Mouse (Mus musculus) limb, embryonic 13.5 days (tissue): Measurements from ENCODE around the gene Cd72. TPM values are rescaled to one million over a fixed set of nuclear protein-coding genes. Genes with fewer than 3 reads are reported as not detected.

Experiments used
- ATAC-seq: fragments of 200-750 bp; cut with Nextera tagmentation; 2 replicates; pipeline ENCODE4 v1.8.0; 2017; ENCODE audit warnings: low read depth, moderate number of reproducible peaks, moderate TSS enrichment; ENCODE audit not compliant: low FRiP score
- H3K27ac ChIP-seq: fragments of 300-500 bp; sonication (generic); 2 replicates; pipeline ENCODE4 v1.5.1; 2015; ENCODE audit warnings: inconsistent platforms, mild to moderate bottlenecking, moderate library complexity
- H3K27me3 ChIP-seq: fragments of 300-500 bp; sonication (generic); 2 replicates; pipeline ENCODE4 v1.6.1; 2015; ENCODE audit warnings: mild to moderate bottlenecking, inconsistent platforms
- H3K36me3 ChIP-seq: fragments of 300-500 bp; sonication (generic); 2 replicates; pipeline ENCODE4 v1.6.1; 2015; ENCODE audit warnings: inconsistent platforms, mild to moderate bottlenecking, moderate library complexity
- H3K4me1 ChIP-seq: fragments of 300-500 bp; sonication (generic); 2 replicates; pipeline ENCODE4 v1.6.1; 2015; ENCODE audit warnings: inconsistent platforms
- H3K4me2 ChIP-seq: fragments of 300-500 bp; sonication (generic); replicated peaks from 2 replicates; pipeline ENCODE4 v1.6.1; 2015; ENCODE audit warnings: inconsistent platforms, mild to moderate bottlenecking, moderate library complexity
- H3K4me3 ChIP-seq: fragments of 300-500 bp; sonication (generic); 2 replicates; pipeline ENCODE4 v1.5.1; 2015; ENCODE audit warnings: moderate library complexity, mild to moderate bottlenecking, inconsistent platforms
- H3K9ac ChIP-seq: fragments of 300-500 bp; sonication (generic); 2 replicates; pipeline ENCODE4 v1.6.1; 2015; ENCODE audit warnings: mild to moderate bottlenecking, inconsistent platforms
- H3K9me3 ChIP-seq: fragments of 300-500 bp; sonication (generic); 2 replicates; pipeline ENCODE4 v1.6.1; 2016; ENCODE audit warnings: inconsistent platforms
- WGBS: fragments of 180-500 bp; shearing (Covaris S2); methylation state at CpG from one replicate; pipeline ENCODE4 v1.1.7; 2015; 5-methylcytosine and 5-hydroxymethylcytosine counted together
- polyA plus RNA-seq: library from polyadenylated mRNA; unstranded; fragments of >200 nt; fragmentation: Nextera tagmentation; extraction: Ambion mirVana; gene quantifications from 2 replicates; pipeline ENCODE4 v1.2.1, GENCODE M21; 2015

Cd72 gene
- polyA plus RNA-seq, 1 experiment from 2014 or later = 3.0 TPM

- H3K27me3 ChIP-seq = no peaks in the 10 kb centered on the region
- no peak for ATAC-seq
- H3K36me3 ChIP-seq = no peaks in the 10 kb centered on the region
- H3K4me2 ChIP-seq = no peak overlapping the region
- no peak overlapping the region for H3K4me3 ChIP-seq
- 0 out of 2 replicates have a peak, but pooled peaks cover 4% of the 10 kb centered on the region for H3K4me1 ChIP-seq
- no peaks in the 10 kb centered on the region for H3K9me3 ChIP-seq
- no peak overlapping the region for H3K9ac ChIP-seq
- no peak overlapping the region for H3K27ac ChIP-seq
- WGBS = 90% methylated on average over 6 of the region's 6 CpGs
Observed at GRCm38 (mm10) chr4:43476604-43477003, 22.2 kb upstream of the Cd72 start.

DNA sequence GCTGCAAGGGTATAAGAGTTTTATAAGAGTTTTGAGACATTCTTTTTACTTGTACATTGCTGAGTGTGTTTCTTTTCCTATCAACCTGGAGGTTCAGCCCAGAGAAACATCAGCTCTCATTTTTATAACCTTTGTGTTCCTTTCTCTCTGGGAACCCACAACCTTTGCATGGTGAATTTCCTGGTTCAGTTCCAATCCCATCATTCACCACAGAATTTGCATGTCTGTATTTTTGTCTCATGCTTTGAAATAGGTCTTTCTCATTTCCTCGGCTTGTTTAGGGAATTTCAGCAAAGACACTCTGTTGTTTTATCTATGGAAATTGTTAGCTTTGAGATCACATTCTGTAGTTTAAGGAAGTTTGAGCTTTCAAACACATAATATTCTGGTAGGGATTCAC lies 19.2 kb upstream of the Cd72 start:
- Histone ChIP-seq H3K4me3 (no peak overlapping the region), H3K9ac (no peak overlapping the region), H3K27ac (no peak overlapping the region), H3K4me2 (no peak overlapping the region), H3K27me3 (no peaks in the 10 kb centered on the region), H3K36me3 (no peaks in the 10 kb centered on the region), H3K9me3 (no peaks in the 10 kb centered on the region), H3K4me1 (0 out of 2 replicates have a peak, but pooled peaks cover 4% of the 10 kb centered on the region)
- WGBS = 76% methylated on average over 1 of the region's 1 CpGs
- no peak for ATAC-seq

DNA sequence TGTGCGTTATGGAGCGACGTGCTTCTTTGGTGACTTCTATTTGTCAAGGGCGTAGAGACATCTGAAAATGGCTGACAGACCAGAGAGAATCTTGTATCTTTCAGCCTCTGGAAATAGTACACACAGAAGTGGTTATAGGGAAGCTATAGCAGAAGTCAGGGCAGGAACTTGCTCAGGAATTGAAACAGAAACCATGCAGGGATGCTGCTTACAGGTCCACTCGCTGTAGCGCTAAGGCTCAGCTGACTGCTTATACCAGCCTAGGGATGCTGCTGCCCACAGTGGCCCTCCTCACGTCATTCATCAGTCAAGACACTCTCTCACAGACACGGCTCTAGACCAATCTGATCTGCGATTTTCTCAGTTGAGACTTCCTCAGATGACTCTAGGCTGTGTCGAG lies 15.9 kb upstream of the Cd72 start:
- no peaks in the 10 kb centered on the region for H3K4me1 ChIP-seq
- no peaks in the 10 kb centered on the region for H3K9me3 ChIP-seq
- H3K27ac ChIP-seq = no peak overlapping the region
- ATAC-seq = no peak
- no peaks in the 10 kb centered on the region for H3K27me3 ChIP-seq
- H3K36me3 ChIP-seq = no peaks in the 10 kb centered on the region
- H3K9ac ChIP-seq = no peak overlapping the region
- no peak overlapping the region for H3K4me2 ChIP-seq
- H3K4me3 ChIP-seq = no peak overlapping the region
- WGBS = 91% methylated on average over 10 of the region's 10 CpGs

DNA sequence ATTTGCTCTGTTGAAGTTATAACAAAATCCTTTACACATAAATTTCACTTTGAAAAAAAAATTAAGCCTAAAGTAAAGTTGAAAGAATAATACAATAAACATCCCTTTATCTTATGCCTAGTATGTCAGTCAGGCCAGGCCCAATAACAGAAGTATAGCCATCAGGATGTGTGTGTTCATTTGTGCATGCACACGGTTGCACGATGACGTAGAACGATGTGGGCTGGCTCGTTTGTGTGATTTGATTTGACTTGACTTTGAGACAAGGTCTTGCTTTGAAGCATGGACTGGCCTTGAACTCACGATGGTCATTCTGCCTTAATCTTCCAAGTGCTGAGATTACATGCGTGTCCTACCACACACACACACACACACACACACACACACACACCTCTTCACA lies 12.4 kb upstream of the Cd72 start:
- Histone ChIP-seq H3K36me3 (no peaks in the 10 kb centered on the region), H3K4me1 (no peaks in the 10 kb centered on the region), H3K27me3 (no peaks in the 10 kb centered on the region), H3K4me3 (no peak overlapping the region), H3K4me2 (no peak overlapping the region), H3K9me3 (no peaks in the 10 kb centered on the region), H3K9ac (no peak overlapping the region), H3K27ac (no peak overlapping the region)
- ATAC-seq = no peak
- WGBS = 83% methylated on average over 7 of the region's 7 CpGs

GRCm38 (mm10) chr4:43465935-43466334 lies 11.5 kb upstream of the Cd72 start:
- Histone ChIP-seq H3K27me3 (no peaks in the 10 kb centered on the region), H3K27ac (no peak overlapping the region), H3K4me3 (no peak overlapping the region), H3K36me3 (no peaks in the 10 kb centered on the region), H3K4me1 (no peaks in the 10 kb centered on the region), H3K9me3 (no peaks in the 10 kb centered on the region), H3K9ac (0 out of 2 replicates have a peak overlapping the region, but pooled peaks have one; percentile 8), H3K4me2 (no peak overlapping the region)
- no peak for ATAC-seq
- WGBS = 87% methylated on average over 6 of the region's 6 CpGs

DNA sequence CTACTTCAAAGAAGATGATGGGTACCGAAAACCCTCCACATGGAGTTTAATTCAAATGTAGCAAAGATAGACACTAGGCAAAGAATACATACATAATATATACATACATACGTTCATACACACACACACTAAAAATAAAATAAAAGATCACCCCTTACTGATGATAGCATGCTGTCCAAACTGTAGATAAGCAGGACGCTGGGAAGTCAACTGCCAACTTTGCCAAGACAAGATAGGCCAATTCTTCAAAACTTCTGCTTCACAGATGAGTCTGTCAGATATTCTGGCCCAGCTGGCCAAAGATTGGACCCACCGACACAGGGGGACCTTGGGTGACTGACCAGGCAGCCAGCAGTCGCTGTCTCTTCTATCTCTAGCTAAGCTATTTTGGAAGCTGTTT lies 8.7 kb upstream of the Cd72 start:
- Histone ChIP-seq H3K4me2 (no peak overlapping the region), H3K4me3 (no peak overlapping the region), H3K36me3 (no peaks in the 10 kb centered on the region), H3K27me3 (no peaks in the 10 kb centered on the region), H3K9ac (no peak overlapping the region), H3K4me1 (no peaks in the 10 kb centered on the region), H3K27ac (no peak overlapping the region), H3K9me3 (no peaks in the 10 kb centered on the region)
- ATAC-seq = no peak
- 90% methylated on average over 5 of the region's 5 CpGs for WGBS

DNA sequence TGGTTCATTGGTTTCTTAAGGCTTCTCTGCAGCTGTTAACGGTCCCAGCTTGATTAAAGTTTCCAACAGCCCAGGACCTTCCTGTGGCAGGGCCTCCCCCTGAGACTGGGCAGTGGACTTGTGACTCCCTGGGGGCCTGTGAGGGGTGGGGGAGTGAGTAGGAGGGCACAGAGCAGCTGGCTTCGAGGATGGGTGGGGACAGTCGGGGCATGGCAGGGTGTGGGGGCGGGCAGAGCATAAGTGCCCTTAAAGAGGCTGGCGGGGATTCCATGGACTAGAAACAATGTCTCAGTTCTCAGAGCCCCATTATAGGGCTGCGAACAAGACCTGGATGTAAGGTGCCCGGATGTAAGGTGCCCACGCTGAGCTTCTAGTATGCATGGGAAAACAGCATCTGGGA lies 2.7 kb upstream of the Cd72 start:
- no peak overlapping the region for H3K4me3 ChIP-seq
- peaks cover 40% of the 10 kb centered on the region for H3K27me3 ChIP-seq
- H3K4me2 ChIP-seq = no peak overlapping the region
- ATAC-seq = no peak
- no peak overlapping the region for H3K9ac ChIP-seq
- H3K4me1 ChIP-seq = peaks cover 24% of the 10 kb centered on the region
- no peak overlapping the region for H3K27ac ChIP-seq
- H3K36me3 ChIP-seq = no peaks in the 10 kb centered on the region
- no peaks in the 10 kb centered on the region for H3K9me3 ChIP-seq
- WGBS = 25% methylated on average over 8 of the region's 8 CpGs

DNA sequence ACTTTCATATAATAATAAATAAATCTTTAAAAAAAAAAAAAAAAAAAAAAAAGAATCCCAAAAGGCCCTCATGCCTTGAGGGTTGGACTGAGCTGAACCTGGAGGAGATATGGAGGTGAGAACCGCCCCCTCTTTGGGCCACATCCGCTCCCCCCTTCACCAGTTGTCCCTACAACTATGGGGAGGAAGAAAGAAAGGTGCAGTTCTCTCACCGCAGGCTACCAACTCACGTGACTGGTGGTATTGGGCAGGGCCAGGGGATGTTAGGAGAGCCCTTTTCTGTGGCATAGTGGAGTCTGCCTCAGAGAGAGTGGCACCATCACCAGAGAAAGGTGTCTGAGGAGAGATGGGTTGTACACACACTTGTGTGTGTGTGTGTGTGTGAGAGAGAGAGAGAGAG lies 2.0 kb upstream of the Cd72 start:
- H3K27ac ChIP-seq = no peak overlapping the region
- H3K9me3 ChIP-seq = no peaks in the 10 kb centered on the region
- H3K27me3 ChIP-seq = peaks cover 46% of the 10 kb centered on the region
- no peak for ATAC-seq
- no peak overlapping the region for H3K4me3 ChIP-seq
- WGBS = 23% methylated on average over 4 of the region's 4 CpGs
- H3K4me1 ChIP-seq = peaks cover 24% of the 10 kb centered on the region
- no peak overlapping the region for H3K4me2 ChIP-seq
- H3K9ac ChIP-seq = no peak overlapping the region
- H3K36me3 ChIP-seq = no peaks in the 10 kb centered on the region

DNA sequence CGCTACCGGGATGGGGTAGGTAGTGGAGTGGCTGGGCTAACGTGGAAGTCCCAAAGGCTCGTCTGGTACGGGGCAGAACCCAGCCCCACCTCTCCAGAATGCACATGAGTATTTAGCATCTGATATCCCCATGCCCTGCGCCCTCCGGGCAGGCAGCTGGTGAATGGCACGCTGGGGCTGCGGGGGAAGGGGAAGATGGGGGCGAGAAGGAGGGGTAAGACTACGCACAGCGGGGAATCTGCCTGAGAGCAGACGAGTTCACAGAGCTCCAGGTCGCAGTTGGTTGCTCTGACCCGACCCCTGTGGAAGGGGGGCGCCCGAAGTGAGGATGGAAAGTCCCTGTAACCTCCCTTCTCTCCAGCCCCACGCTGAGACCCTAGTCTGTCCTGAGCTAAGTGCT lies 1.0 kb downstream of the Cd72 start:
- no peak for ATAC-seq
- no peak overlapping the region for H3K27ac ChIP-seq
- peak overlapping the region; percentile 62 for H3K4me2 ChIP-seq
- peak overlapping the region; percentile 57 for H3K9ac ChIP-seq
- peaks cover 32% of the 10 kb centered on the region for H3K4me1 ChIP-seq
- peak overlapping the region; percentile 29 for H3K4me3 ChIP-seq
- H3K36me3 ChIP-seq = peaks cover 5% of the 10 kb centered on the region
- peaks cover 49% of the 10 kb centered on the region for H3K27me3 ChIP-seq
- WGBS = under 1% methylated on average over 18 of the region's 18 CpGs
- H3K9me3 ChIP-seq = no peaks in the 10 kb centered on the region

- Histone ChIP-seq H3K27me3 (peaks cover 49% of the 10 kb centered on the region), H3K4me2 (no peak overlapping the region), H3K36me3 (peaks cover 16% of the 10 kb centered on the region), H3K9me3 (no peaks in the 10 kb centered on the region), H3K4me3 (no peak overlapping the region), H3K4me1 (peaks cover 32% of the 10 kb centered on the region), H3K9ac (no peak overlapping the region), H3K27ac (no peak overlapping the region)
- ATAC-seq = no peak
- WGBS = 52% methylated on average over 11 of the region's 11 CpGs
Observed at GRCm38 (mm10) chr4:43452315-43452714, 2.1 kb downstream of the Cd72 start.

GRCm38 (mm10) chr4:43448554-43448953 lies 5.9 kb downstream of the Cd72 start:
- H3K9me3 ChIP-seq = no peaks in the 10 kb centered on the region
- H3K27me3 ChIP-seq = peaks cover 23% of the 10 kb centered on the region
- WGBS = 92% methylated on average over 3 of the region's 3 CpGs
- no peak overlapping the region for H3K4me2 ChIP-seq
- no peak for ATAC-seq
- H3K9ac ChIP-seq = no peak overlapping the region
- peaks cover 42% of the 10 kb centered on the region for H3K36me3 ChIP-seq
- H3K4me1 ChIP-seq = peaks cover 31% of the 10 kb centered on the region
- no peak overlapping the region for H3K4me3 ChIP-seq
- H3K27ac ChIP-seq = no peak overlapping the region

DNA sequence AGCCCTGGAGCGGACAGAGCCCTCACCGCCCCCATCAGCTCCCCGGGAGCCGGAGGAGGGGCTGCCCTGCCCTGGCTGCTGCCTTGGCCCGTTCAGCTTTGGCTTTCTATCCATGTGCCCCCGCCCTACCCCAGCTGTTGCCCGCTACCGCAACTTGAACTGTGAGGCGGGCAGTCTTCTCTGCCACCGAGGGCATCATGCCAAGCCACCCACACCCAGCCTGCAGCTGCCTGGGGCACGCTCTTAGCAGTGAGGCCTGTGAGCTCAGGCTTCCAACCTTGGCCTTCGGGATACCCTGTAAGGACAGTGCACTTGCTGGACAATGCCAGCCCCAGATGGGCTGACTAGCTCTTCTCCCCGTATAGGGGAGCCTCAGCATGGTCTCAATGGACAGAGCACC lies 7.2 kb downstream of the Cd72 start:
- peaks cover 10% of the 10 kb centered on the region for H3K27me3 ChIP-seq
- WGBS = 92% methylated on average over 13 of the region's 13 CpGs
- peaks cover 24% of the 10 kb centered on the region for H3K4me1 ChIP-seq
- no peak overlapping the region for H3K4me3 ChIP-seq
- peaks cover 42% of the 10 kb centered on the region for H3K36me3 ChIP-seq
- ATAC-seq = no peak
- H3K9me3 ChIP-seq = no peaks in the 10 kb centered on the region
- no peak overlapping the region for H3K27ac ChIP-seq
- no peak overlapping the region for H3K4me2 ChIP-seq
- H3K9ac ChIP-seq = 0 out of 2 replicates have a peak overlapping the region, but pooled peaks have one; percentile 31

GRCm38 (mm10) chr4:43443511-43443910 lies 10.9 kb downstream of the Cd72 start:
- Histone ChIP-seq H3K9ac (peak overlapping the region; percentile 98), H3K27ac (peak overlapping the region; percentile 95), H3K27me3 (no peaks in the 10 kb centered on the region), H3K4me2 (peak overlapping the region; percentile 89), H3K4me3 (peak overlapping the region; percentile 98), H3K9me3 (no peaks in the 10 kb centered on the region), H3K36me3 (peaks cover 38% of the 10 kb centered on the region), H3K4me1 (peaks cover 16% of the 10 kb centered on the region)
- 0 out of 2 replicates have a peak, but pooled peaks have one; percentile 2 for ATAC-seq
- 2% methylated on average over 27 of the region's 28 CpGs for WGBS
